Mouse (Mus musculus): ENCODE measurements at regions not wholly inside any gene's neighbourhood (a gene's known extent, or its start where the extent isn't known, plus 50 kb on each side); places are given as distances from the start of the nearest gene placed in this dataset.
"Not testable (repeated sequence)": the region's sequence is repeated elsewhere in the genome, so short reads cannot be mapped to it uniquely, and the experiment has no call there.

DNA sequence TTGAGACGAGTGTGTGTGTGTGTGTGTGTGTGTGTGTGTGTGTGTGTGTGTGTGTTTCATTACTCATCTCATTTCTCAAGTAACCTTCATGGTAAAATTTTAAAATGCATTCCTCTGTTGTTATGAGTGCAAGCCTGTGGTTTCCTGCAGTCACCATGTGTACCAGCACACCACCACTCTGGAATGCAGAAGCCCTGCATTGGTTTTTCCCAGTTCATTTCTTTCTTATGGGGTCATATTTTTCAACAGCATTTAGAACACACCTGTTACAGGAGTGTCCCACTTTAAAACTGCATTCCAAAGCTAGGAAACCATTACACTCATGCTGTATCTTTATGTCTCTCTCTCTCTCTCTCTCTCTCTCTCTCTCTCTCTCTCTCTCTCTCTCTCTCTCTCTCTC lies 620.2 kb downstream of the Dad1 start:
- TF ChIP-seq CTCF, EP300 (IDR thresholded peaks at IDR 0.05; ENCODE audit: low read depth): not testable (repeated sequence)
